Mouse (Mus musculus) liver, adult 2 months (tissue): ENCODE measurements around the gene Nme7.

Experiments used
- CTCF ChIP-seq: fragments of 200-500 bp; IDR thresholded peaks from 2 replicates; pipeline ENCODE4 v1.5.1; 2011; ENCODE audit warnings: low read depth, low read length, control low read depth
- POLR2A ChIP-seq: fragments of 200-500 bp; IDR thresholded peaks from 2 replicates; pipeline ENCODE4 v1.6.1; 2011; ENCODE audit warnings: low read length, control low read depth; ENCODE audit not compliant: insufficient read depth; ENCODE audit errors: extremely low read depth

DNA sequence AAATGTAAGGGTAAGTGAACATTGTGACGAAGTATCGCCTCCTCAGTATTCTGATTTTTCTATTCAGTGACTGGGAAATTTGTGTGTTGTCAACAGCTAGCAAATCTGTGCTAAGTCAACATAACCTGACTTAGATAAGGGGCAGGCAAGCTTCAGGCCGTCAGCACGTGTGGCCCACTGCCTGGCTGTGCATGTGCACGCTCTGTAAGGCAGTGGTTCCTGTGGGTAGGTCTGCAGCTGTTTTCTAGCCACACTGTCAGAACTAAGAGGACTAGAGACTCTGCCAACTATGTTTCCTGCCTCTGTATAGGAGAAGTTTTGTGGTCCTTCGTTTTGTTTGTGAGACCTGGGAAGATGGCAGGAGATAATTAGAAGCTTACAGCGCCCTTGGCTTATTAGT, 122.3 kb downstream of the Nme7 start:
- TF ChIP-seq CTCF, result no peak
- TF ChIP-seq POLR2A, result no peak
